Mouse (Mus musculus) liver, embryonic 16.5 days (tissue): ENCODE data around the gene Pde4c. TPM values are rescaled to one million over a fixed set of nuclear protein-coding genes. Genes with fewer than 3 reads are reported as not detected.

ENCODE experiments used
- ATAC-seq: fragments of 200-750 bp; cut with Nextera tagmentation; 2 replicates; pipeline ENCODE4 v1.8.0; 2017; ENCODE audit warnings: low read depth, mild to moderate bottlenecking, moderate number of reproducible peaks, moderate library complexity
- H3K27ac ChIP-seq: fragments of 300-500 bp; sonication (generic); 2 replicates; pipeline ENCODE4 v1.5.1; 2014; ENCODE audit warnings: mild to moderate bottlenecking, low read length
- H3K27me3 ChIP-seq: fragments of 300-500 bp; sonication (generic); 2 replicates; pipeline ENCODE4 v1.6.1; 2014; ENCODE audit warnings: low read depth, low read length, mixed read lengths; ENCODE audit not compliant: control insufficient read depth, insufficient read depth
- H3K36me3 ChIP-seq: fragments of 300-500 bp; sonication (generic); 2 replicates; pipeline ENCODE4 v1.6.1; 2014; ENCODE audit warnings: mild to moderate bottlenecking; ENCODE audit not compliant: control insufficient read depth, insufficient read depth
- H3K4me1 ChIP-seq: fragments of 300-500 bp; sonication (generic); 2 replicates; pipeline ENCODE4 v1.6.1; 2014; ENCODE audit warnings: low read depth, low read length, mixed read lengths; ENCODE audit not compliant: control insufficient read depth
- H3K4me2 ChIP-seq: fragments of 300-500 bp; sonication (generic); 2 replicates; pipeline ENCODE4 v1.6.1; 2014; ENCODE audit warnings: low read depth, low read length, mixed read lengths
- H3K4me3 ChIP-seq: fragments of 300-500 bp; sonication (generic); 2 replicates; pipeline ENCODE4 v1.5.1; 2014; ENCODE audit warnings: low read depth, mild to moderate bottlenecking, low read length
- H3K9ac ChIP-seq: fragments of 300-500 bp; sonication (generic); 2 replicates; pipeline ENCODE4 v1.6.1; 2014; ENCODE audit warnings: low read depth, low read length
- H3K9me3 ChIP-seq: fragments of 300-500 bp; sonication (generic); replicated peaks from 2 replicates; pipeline ENCODE4 v1.6.1; 2016; ENCODE audit warnings: low read length; ENCODE audit not compliant: control insufficient read depth
- WGBS: fragments of 180-500 bp; shearing (Covaris S2); extraction: QIAGEN DNeasy Blood & Tissue Kit; methylation state at CpG from one replicate; pipeline ENCODE4 v1.1.7; 2014; ENCODE audit not compliant: insufficient replicate concordance; 5-methylcytosine and 5-hydroxymethylcytosine counted together
- polyA plus RNA-seq: library from polyadenylated mRNA; unstranded; fragments of >200 nt; fragmentation: Nextera tagmentation; extraction: Ambion mirVana; gene quantifications from 2 replicates; pipeline ENCODE4 v1.2.1, GENCODE M21; 2015

Pde4c gene
- polyA plus RNA-seq, 1 experiment from 2014 or later, result 2.2 TPM

DNA sequence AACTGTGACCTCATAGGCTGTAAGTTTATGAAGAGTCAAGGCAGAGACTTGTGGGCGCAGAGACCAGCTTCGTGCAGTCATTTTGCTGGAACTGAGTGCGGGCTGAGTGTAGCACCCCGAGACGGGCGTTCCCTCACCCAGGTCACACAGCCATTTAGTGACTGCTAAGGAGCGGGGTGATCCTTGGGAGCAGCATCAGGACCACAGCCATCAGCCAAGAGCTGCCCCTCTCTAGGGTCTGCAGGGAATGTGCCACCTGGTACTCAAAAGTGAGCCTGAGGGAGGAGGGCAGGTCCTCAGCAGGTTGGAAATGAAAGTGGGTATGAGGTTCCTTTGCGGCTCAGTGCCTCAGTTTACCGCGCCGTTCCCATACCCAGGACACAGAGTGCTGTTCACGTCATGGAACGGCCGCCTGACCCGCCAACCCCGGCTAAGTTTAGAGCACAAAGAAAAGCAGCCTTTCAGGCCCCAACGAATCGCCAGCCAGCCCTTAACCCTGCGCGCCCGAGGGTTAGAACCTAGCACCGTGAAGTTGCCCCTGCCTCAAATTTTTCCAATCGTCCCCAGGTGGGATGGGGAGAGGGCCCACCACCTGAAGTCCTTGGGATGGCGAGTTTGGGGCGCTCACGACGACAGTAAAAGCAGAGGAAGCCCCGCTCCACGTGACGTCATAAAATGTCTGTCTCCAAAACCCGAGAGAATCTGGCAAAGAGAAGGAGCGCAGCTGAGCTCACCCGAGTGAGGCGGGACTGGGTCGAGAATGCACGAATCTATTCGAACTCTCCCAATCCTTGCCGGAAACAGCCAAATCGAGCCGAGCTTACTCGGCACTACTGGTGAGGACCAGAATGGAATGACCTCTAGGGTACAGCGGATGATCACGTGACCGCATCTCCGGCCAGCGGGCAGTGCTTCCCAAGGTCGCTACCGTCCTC lies 20.4 kb downstream of the Pde4c start:
- peak overlapping the region; percentile 54 for H3K4me2 ChIP-seq
- peak; percentile 48 for ATAC-seq
- peaks cover 62% of the 10 kb centered on the region for H3K27me3 ChIP-seq
- H3K27ac ChIP-seq, result no peak overlapping the region
- H3K4me1 ChIP-seq, result peaks cover 5% of the 10 kb centered on the region; the same call in 1 of the 2 replicates
- 6% methylated on average over 48 of the region's 48 CpGs for WGBS
- H3K9me3 ChIP-seq, result no peaks in the 10 kb centered on the region
- peak overlapping the region; percentile 42 for H3K4me3 ChIP-seq
- no peaks in the 10 kb centered on the region for H3K36me3 ChIP-seq
- 0 out of 2 replicates have a peak overlapping the region, but pooled peaks have one; percentile 6 for H3K9ac ChIP-seq

DNA sequence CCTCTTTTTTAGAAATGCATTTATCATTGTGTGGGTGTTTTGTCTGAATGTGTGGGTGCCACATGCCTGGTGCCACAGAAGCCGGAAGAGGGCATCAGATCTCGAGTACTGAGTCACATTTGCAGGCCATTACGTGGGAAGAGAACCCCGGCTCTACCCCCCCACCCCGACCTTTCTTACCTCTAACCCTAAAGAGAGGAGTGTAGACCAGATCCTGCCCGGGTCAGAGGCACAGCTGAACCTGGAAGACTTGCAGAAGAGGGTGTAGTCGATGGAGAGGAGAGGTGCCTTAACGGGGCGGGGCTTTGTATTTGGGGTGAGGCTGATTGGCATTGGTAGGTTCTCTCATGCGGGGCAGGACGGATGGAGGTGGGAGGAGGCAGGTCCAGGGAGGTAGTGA lies 21.3 kb downstream of the Pde4c start:
- Histone ChIP-seq H3K27ac (no peak overlapping the region), H3K9me3 (no peaks in the 10 kb centered on the region), H3K36me3 (no peaks in the 10 kb centered on the region), H3K4me1 (peaks cover 5% of the 10 kb centered on the region; the same call in 1 of the 2 replicates), H3K9ac (no peak overlapping the region), H3K27me3 (peaks cover 62% of the 10 kb centered on the region), H3K4me3 (no peak overlapping the region), H3K4me2 (no peak overlapping the region)
- WGBS, result 39% methylated on average over 11 of the region's 11 CpGs
- no peak for ATAC-seq

DNA sequence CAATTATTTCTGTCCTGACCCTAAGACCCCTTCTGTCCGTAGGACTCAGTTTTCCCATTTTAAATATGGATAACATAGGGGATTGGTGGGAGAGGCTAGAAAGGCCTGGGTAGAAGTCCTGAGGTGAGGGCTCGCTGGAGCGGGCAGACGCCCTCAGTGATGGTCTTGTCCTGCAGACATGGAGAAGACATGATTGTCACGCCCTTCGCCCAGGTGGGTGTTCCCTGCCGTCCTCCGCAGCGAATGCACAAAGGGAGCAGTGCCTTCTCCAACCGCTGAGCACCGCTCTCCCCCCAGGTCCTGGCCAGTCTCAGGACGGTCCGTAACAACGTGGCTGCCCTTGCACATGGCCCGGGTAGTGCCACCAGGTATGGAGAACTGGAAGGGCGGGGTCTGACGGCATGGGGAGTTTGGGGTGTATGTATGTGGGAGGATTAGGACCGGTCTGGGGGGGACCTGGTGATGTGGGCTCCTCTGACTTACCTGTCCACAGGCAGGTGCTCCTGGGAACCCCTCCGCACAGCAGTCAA lies 22.2 kb downstream of the Pde4c start:
- Histone ChIP-seq H3K27ac (no peak overlapping the region), H3K4me2 (no peak overlapping the region), H3K27me3 (peaks cover 62% of the 10 kb centered on the region), H3K36me3 (no peaks in the 10 kb centered on the region), H3K9me3 (no peaks in the 10 kb centered on the region), H3K4me3 (no peak overlapping the region), H3K9ac (no peak overlapping the region), H3K4me1 (peaks cover 5% of the 10 kb centered on the region; the same call in 1 of the 2 replicates)
- no peak for ATAC-seq
- WGBS, result 43% methylated on average over 19 of the region's 19 CpGs

DNA sequence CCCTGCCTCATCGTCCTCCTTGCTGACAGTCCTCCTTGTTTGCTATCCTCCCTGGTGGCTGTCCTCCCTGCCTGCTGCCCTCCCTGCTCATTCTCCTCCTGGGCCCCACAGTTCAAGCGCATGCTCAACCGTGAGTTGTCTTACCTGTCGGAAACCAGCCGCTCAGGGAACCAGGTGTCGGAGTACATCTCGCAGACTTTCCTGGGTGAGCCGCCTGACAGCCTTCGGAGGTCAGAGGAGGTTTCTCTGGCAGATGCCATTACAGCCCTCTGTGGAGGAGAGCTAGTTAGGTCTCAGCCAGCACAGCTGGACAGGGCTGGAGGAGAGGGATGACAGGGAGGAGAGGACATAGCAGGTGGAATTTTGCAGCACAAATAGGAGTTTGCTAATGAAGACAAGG lies 23.2 kb downstream of the Pde4c start:
- no peak overlapping the region for H3K9ac ChIP-seq
- H3K4me1 ChIP-seq, result peaks cover 5% of the 10 kb centered on the region; the same call in 1 of the 2 replicates
- H3K36me3 ChIP-seq, result no peaks in the 10 kb centered on the region
- H3K27me3 ChIP-seq, result peaks cover 56% of the 10 kb centered on the region
- H3K4me2 ChIP-seq, result no peak overlapping the region
- no peaks in the 10 kb centered on the region for H3K9me3 ChIP-seq
- no peak for ATAC-seq
- whole genome bisulfite sequencing, result 64% methylated on average over 9 of the region's 9 CpGs
- no peak overlapping the region for H3K4me3 ChIP-seq
- no peak overlapping the region for H3K27ac ChIP-seq

DNA sequence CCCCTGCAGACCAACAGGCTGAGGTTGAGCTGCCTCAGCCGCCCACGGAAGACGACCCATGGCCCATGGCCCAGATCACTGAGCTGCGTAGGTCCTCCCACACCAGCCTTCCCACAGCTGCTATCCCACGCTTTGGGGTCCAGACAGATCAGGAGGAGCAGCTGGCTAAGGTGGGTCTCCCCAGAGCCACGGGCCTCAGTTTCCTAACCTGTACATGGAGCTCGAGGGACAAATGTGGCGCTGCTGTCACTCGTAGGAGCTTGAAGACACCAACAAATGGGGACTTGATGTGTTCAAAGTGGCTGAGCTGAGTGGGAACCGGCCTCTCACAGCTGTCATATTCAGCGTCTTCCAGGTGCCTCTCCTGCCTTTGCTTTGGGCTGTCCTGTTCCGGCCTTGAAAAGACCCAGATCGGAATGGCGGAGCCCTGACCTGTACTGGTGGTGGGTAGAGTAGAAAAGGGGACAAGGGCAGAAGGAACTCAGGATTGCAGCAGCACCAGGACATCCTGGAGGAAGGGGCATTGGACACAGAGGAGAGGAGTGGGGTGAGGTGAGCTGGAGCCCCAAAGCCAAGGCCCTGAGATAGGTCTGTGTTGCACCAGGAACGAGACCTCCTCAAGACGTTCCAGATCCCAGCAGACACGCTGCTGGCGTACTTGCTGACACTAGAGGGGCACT lies 23.8 kb downstream of the Pde4c start:
- Histone ChIP-seq H3K27me3 (peaks cover 51% of the 10 kb centered on the region), H3K9me3 (no peaks in the 10 kb centered on the region), H3K27ac (no peak overlapping the region), H3K4me3 (no peak overlapping the region), H3K9ac (no peak overlapping the region), H3K36me3 (no peaks in the 10 kb centered on the region), H3K4me1 (peaks cover 5% of the 10 kb centered on the region; the same call in 1 of the 2 replicates), H3K4me2 (no peak overlapping the region)
- WGBS, result 70% methylated on average over 18 of the region's 18 CpGs
- no peak for ATAC-seq

DNA sequence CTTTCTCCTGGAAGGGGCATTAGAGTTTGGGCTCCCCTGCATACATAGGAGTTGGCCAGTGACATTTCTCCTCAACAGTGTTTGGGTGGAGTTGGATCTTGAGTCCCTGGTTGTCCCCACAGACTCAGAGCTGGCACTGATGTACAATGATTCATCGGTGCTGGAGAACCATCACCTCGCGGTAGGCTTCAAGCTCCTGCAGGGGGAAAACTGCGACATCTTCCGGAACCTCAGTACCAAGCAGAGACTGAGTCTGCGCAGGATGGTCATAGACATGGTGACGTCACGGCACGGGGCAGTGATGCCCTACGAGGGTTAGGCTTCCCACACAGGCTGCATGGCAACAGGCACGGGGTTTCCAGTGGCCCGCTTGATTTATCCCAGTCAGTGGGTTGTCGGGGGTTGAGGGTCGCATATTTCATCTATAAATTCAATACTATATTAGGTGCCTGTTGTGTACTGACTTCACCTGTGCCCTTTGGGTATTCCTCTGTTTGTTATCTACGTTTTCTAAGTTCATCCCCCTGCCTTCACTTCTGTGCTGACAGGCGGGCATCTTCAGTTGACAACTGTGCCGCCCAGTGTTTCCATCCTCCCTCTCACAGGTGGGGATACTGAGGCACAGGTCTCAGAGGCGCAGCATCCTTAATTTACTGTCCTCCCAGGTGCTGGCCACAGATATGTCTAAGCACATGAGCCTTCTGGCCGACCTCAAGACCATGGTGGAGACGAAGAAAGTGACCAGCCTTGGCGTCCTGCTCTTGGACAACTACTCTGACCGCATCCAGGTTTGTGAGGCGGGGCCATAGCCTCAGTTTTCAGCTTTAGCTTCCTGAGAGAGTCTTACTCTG lies 25.0 kb downstream of the Pde4c start:
- Histone ChIP-seq H3K27ac (no peak overlapping the region), H3K27me3 (peaks cover 39% of the 10 kb centered on the region), H3K4me1 (peaks cover 11% of the 10 kb centered on the region), H3K36me3 (no peaks in the 10 kb centered on the region), H3K9me3 (no peaks in the 10 kb centered on the region), H3K4me2 (no peak overlapping the region), H3K4me3 (no peak overlapping the region), H3K9ac (no peak overlapping the region)
- ATAC-seq, result no peak
- 68% methylated on average over 23 of the region's 23 CpGs for WGBS

DNA sequence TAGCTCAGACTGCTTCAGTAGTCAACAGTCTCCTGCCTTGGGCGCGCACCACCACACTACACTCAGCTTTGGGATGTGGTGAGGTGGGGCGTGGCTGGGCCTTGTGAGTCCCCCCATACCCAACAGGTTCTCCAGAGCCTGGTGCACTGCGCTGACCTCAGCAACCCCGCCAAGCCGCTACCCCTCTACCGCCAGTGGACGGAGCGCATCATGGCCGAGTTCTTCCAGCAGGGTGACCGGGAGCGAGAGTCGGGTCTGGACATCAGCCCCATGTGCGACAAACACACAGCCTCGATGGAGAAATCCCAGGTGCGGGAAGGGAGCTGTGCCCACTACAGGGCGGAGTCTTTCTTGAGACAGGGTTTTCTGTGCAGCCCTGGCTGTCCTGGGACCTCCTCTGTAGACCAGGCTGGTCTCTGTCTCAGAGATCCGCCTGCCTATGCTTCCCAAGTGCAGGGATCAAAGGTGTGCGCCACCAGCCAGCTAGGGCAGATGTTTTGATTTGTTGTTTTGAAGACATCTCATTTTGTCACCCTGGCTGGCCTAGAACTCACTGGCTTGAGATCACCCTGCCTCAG lies 25.7 kb downstream of the Pde4c start:
- H3K27ac ChIP-seq, result no peak overlapping the region
- peaks cover 32% of the 10 kb centered on the region for H3K27me3 ChIP-seq
- H3K4me1 ChIP-seq, result peaks cover 16% of the 10 kb centered on the region
- H3K36me3 ChIP-seq, result no peaks in the 10 kb centered on the region
- no peak overlapping the region for H3K4me3 ChIP-seq
- no peak overlapping the region for H3K4me2 ChIP-seq
- 62% methylated on average over 19 of the region's 19 CpGs for WGBS
- no peaks in the 10 kb centered on the region for H3K9me3 ChIP-seq
- no peak overlapping the region for H3K9ac ChIP-seq
- no peak for ATAC-seq

DNA sequence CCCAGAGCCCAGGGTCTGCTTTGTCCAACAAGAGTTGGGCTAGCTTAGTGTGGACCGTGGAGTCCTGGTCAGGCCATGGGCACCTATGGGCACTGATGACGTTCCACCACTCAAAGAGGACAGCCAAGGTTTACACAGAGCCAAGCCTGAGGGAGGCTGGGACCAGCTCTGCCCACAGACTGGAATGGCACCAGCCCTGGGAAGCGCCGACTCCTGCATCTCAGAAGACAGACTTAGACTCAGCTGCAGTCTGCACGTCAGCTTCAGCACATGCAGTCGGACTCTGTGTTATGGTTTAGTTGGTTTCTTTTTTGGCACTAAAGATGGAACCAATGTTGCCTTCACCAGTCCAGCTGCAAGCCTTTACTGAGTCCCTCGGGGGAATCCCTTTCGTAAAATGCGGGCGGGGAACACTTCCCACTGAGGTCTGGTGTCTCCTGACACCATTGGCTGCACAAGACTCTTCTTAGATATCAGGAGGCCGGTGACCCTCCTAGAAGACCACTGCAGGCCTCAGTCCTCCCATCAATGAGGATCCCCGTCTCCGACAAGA lies 26.7 kb downstream of the Pde4c start:
- Histone ChIP-seq H3K36me3 (no peaks in the 10 kb centered on the region), H3K4me1 (peaks cover 18% of the 10 kb centered on the region), H3K9ac (no peak overlapping the region), H3K4me3 (no peak overlapping the region), H3K4me2 (no peak overlapping the region), H3K27ac (no peak overlapping the region), H3K9me3 (no peaks in the 10 kb centered on the region), H3K27me3 (peaks cover 22% of the 10 kb centered on the region)
- ATAC-seq, result no peak
- WGBS, result 67% methylated on average over 13 of the region's 13 CpGs
